Mouse (Mus musculus) embryo, embryonic 11.5 days (tissue): Measurements from ENCODE around the gene Kif1bp.
A peak's percentile ranks its signal among the peaks of the same experiment; 100 is the strongest.

Experiments
- DNase-seq: peaks from one replicate; pipeline ENCODE4 v3.0.0-alpha.2; 2012; ENCODE audit warnings: low read depth, low spot score

The Kif1bp gene

GRCm38 (mm10) chr10:62556558-62556901 lies 21.7 kb downstream of the Kif1bp start:
- DNase-seq: no peak

- DNase-seq: no peak
These were observed 22.3 kb downstream of the Kif1bp start for GRCm38 (mm10) chr10:62555705-62556557.

GRCm38 (mm10) chr10:62553611-62554091 lies 24.6 kb downstream of the Kif1bp start:
- DNase-seq: no peak

- DNase-seq: no peak
These were observed 27.4 kb downstream of the Kif1bp start for GRCm38 (mm10) chr10:62550787-62551300.

GRCm38 (mm10) chr10:62549523-62550166 lies 28.6 kb downstream of the Kif1bp start:
- peak; percentile 53 for DNase-seq

GRCm38 (mm10) chr10:62546441-62546840 lies 31.8 kb downstream of the Kif1bp start:
- DNase-seq: no peak

GRCm38 (mm10) chr10:62545759-62546158 lies 32.5 kb downstream of the Kif1bp start:
- no peak for DNase-seq

- DNase-seq: no peak
These were observed 33.9 kb downstream of the Kif1bp start for GRCm38 (mm10) chr10:62544316-62544715.

GRCm38 (mm10) chr10:62543399-62543808 lies 34.9 kb downstream of the Kif1bp start:
- DNase-seq: no peak

GRCm38 (mm10) chr10:62542928-62543327 lies 35.3 kb downstream of the Kif1bp start:
- no peak for DNase-seq

GRCm38 (mm10) chr10:62542507-62542906 lies 35.8 kb downstream of the Kif1bp start:
- no peak for DNase-seq

GRCm38 (mm10) chr10:62541499-62541898 lies 36.8 kb downstream of the Kif1bp start:
- DNase-seq: no peak

- DNase-seq: no peak
These were observed 37.5 kb downstream of the Kif1bp start for GRCm38 (mm10) chr10:62540800-62541199.

- no peak for DNase-seq
These were observed 43.7 kb downstream of the Kif1bp start for GRCm38 (mm10) chr10:62534509-62534908.

- no peak for DNase-seq
These were observed 45.4 kb downstream of the Kif1bp start for GRCm38 (mm10) chr10:62532832-62533231.

- DNase-seq: no peak
These were observed 48.1 kb downstream of the Kif1bp start for GRCm38 (mm10) chr10:62530183-62530582.

- no peak for DNase-seq
These were observed 50.9 kb downstream of the Kif1bp start, which contains the start of gene Srgn for GRCm38 (mm10) chr10:62527351-62527750. Gene Srgn, minus strand, starts transcription at chr10:62527451.

GRCm38 (mm10) chr10:62522346-62522950 lies 55.8 kb downstream of the Kif1bp start:
- no peak for DNase-seq

- DNase-seq: no peak
These were observed 56.5 kb downstream of the Kif1bp start for GRCm38 (mm10) chr10:62521763-62522162.

- no peak for DNase-seq
These were observed 57.3 kb downstream of the Kif1bp start for GRCm38 (mm10) chr10:62520911-62521310.

- no peak for DNase-seq
These were observed 60.7 kb downstream of the Kif1bp start for GRCm38 (mm10) chr10:62517511-62517910.

GRCm38 (mm10) chr10:62512855-62513254 lies 65.4 kb downstream of the Kif1bp start:
- no peak for DNase-seq
